Mouse (Mus musculus) liver, postnatal 0 days (tissue): ENCODE measurements around the gene Atp2b2. TPM values are rescaled to one million over a fixed set of nuclear protein-coding genes. Genes with fewer than 3 reads are reported as not detected.
"Not testable (repeated sequence)": the region's sequence is repeated elsewhere in the genome, so short reads cannot be mapped to it uniquely, and the experiment has no call there.

Experiments
- ATAC-seq: fragments of 200-750 bp; cut with Nextera tagmentation; 2 replicates; pipeline ENCODE4 v1.8.0; 2017; ENCODE audit warnings: mild to moderate bottlenecking, moderate library complexity
- DNase-seq: peaks from one replicate; pipeline ENCODE4 v3.0.0-alpha.2; 2016
- H3K27ac ChIP-seq: fragments of 300-500 bp; sonication (generic); 2 replicates; pipeline ENCODE4 v1.5.1; 2014; ENCODE audit warnings: antibody characterized with exemption, moderate library complexity, mild to moderate bottlenecking, low read depth
- H3K27me3 ChIP-seq: fragments of 300-500 bp; sonication (generic); 2 replicates; pipeline ENCODE4 v1.6.1; 2014; ENCODE audit warnings: low read length, control low read depth, mixed read lengths; ENCODE audit not compliant: insufficient read depth
- H3K36me3 ChIP-seq: fragments of 300-500 bp; sonication (generic); replicated peaks from 2 replicates; pipeline ENCODE4 v1.6.1; 2014; ENCODE audit warnings: mild to moderate bottlenecking, control low read depth, low read length, moderate library complexity, mixed read lengths; ENCODE audit not compliant: insufficient read depth
- H3K4me1 ChIP-seq: fragments of 300-500 bp; sonication (generic); 2 replicates; pipeline ENCODE4 v1.6.1; 2014; ENCODE audit warnings: antibody characterized with exemption, mild to moderate bottlenecking, control low read depth; ENCODE audit not compliant: insufficient read depth
- H3K4me2 ChIP-seq: fragments of 300-500 bp; sonication (generic); 2 replicates; pipeline ENCODE4 v1.6.1; 2014; ENCODE audit warnings: low read depth, mild to moderate bottlenecking, low read length, moderate library complexity, mixed read lengths
- H3K4me3 ChIP-seq: fragments of 300-500 bp; sonication (generic); 2 replicates; pipeline ENCODE4 v1.5.1; 2014; ENCODE audit warnings: low read depth, low read length
- H3K9ac ChIP-seq: fragments of 300-500 bp; sonication (generic); replicated peaks from 2 replicates; pipeline ENCODE4 v1.6.1; 2014; ENCODE audit warnings: mild to moderate bottlenecking, moderate library complexity
- H3K9me3 ChIP-seq: fragments of 300-500 bp; sonication (generic); 2 replicates; pipeline ENCODE4 v1.6.1; 2016; ENCODE audit warnings: mild to moderate bottlenecking, control low read depth, low read length, mixed read lengths
- CTCF ChIP-seq: sonication (generic); IDR thresholded peaks from 2 replicates; pipeline ENCODE4 v1.5.1; 2016; ENCODE audit warnings: antibody characterized with exemption, low read depth
- EP300 ChIP-seq: IDR thresholded peaks from 2 replicates; pipeline ENCODE4 v1.6.1; 2016; ENCODE audit warnings: antibody characterized with exemption, low read depth, mild to moderate bottlenecking
- WGBS: fragments of 180-500 bp; shearing (Covaris S2); extraction: QIAGEN DNeasy Blood & Tissue Kit; methylation state at CpG from one replicate; pipeline ENCODE4 v1.1.7; 2014; ENCODE audit not compliant: insufficient replicate concordance; 5-methylcytosine and 5-hydroxymethylcytosine counted together
- polyA plus RNA-seq: library from polyadenylated mRNA; unstranded; fragments of >200 nt; fragmentation: Nextera tagmentation; extraction: Ambion mirVana; gene quantifications from 2 replicates; pipeline ENCODE4 v1.2.1, GENCODE M21; 2015

Gene Atp2b2
- polyA plus RNA-seq, 1 experiment from 2014 or later: 0.41 TPM

GRCm38 (mm10) chr6:113721061-113721460 is 321.4 kb downstream of the Atp2b2 start:
- ATAC-seq (peak; percentile 56), DNase-seq (no peak)
- Histone ChIP-seq H3K4me3 (no peak overlapping the region), H3K9me3 (no peaks in the 10 kb centered on the region), H3K4me2 (no peak overlapping the region), H3K4me1 (peaks cover 25% of the 10 kb centered on the region), H3K9ac (no peak overlapping the region), H3K27ac (peak overlapping the region; percentile 34), H3K36me3 (peaks cover 45% of the 10 kb centered on the region), H3K27me3 (no peaks in the 10 kb centered on the region)
- 67% methylated on average over 4 of the region's 4 CpGs for WGBS
- TF ChIP-seq CTCF (no peak), EP300 (no peak)

GRCm38 (mm10) chr6:113719878-113720277 is 322.5 kb downstream of the Atp2b2 start, which contains the start of gene Ghrl:
TSS of gene Ghrl (minus strand) at chr6:113719880.
- Histone ChIP-seq H3K4me2 (no peak within 1 kb of the TSS), H3K27ac (peak within 1 kb of the TSS; percentile 34; the same call in 1 of the 2 replicates), H3K36me3 (peaks cover 48% of the 10 kb centered on the region), H3K4me3 (no peak within 1 kb of the TSS), H3K4me1 (peaks cover 25% of the 10 kb centered on the region), H3K27me3 (no peaks in the 10 kb centered on the region), H3K9ac (no peak within 1 kb of the TSS), H3K9me3 (no peaks in the 10 kb centered on the region)
- DNase-seq (no peak), ATAC-seq (no peak)
- TF ChIP-seq EP300 (no peak), CTCF (no peak)
- 78% methylated on average over 3 of the region's 3 CpGs for WGBS

GRCm38 (mm10) chr6:113717541-113717940 is 324.9 kb downstream of the Atp2b2 start:
- peaks cover 28% of the 10 kb centered on the region for H3K4me1 ChIP-seq
- DNase-seq (no peak), ATAC-seq (no peak; the same call in 1 of the 2 replicates)
- H3K27me3 ChIP-seq: no peaks in the 10 kb centered on the region
- H3K4me3 ChIP-seq: no peak overlapping the region
- TF ChIP-seq CTCF: no peak
- TF ChIP-seq EP300: no peak
- H3K27ac ChIP-seq: no peak overlapping the region
- no peaks in the 10 kb centered on the region for H3K9me3 ChIP-seq
- 77% methylated on average over 3 of the region's 3 CpGs for WGBS
- H3K36me3 ChIP-seq: peaks cover 59% of the 10 kb centered on the region
- no peak overlapping the region for H3K9ac ChIP-seq
- H3K4me2 ChIP-seq: no peak overlapping the region

GRCm38 (mm10) chr6:113714797-113715196 is 327.6 kb downstream of the Atp2b2 start:
- peaks cover 74% of the 10 kb centered on the region for H3K36me3 ChIP-seq
- no peaks in the 10 kb centered on the region for H3K27me3 ChIP-seq
- no peak overlapping the region for H3K4me2 ChIP-seq
- peak overlapping the region; percentile 46; the same call in 1 of the 2 replicates for H3K27ac ChIP-seq
- no peak for TF ChIP-seq CTCF
- peaks cover 19% of the 10 kb centered on the region for H3K4me1 ChIP-seq
- no peak overlapping the region for H3K9ac ChIP-seq
- DNase-seq (no peak), ATAC-seq (no peak)
- H3K9me3 ChIP-seq: no peaks in the 10 kb centered on the region
- H3K4me3 ChIP-seq: no peak overlapping the region
- 69% methylated on average over 1 of the region's 1 CpGs for WGBS

- no peak for TF ChIP-seq CTCF
- no peak for TF ChIP-seq EP300
- peaks cover 16% of the 10 kb centered on the region for H3K4me1 ChIP-seq
- WGBS: 58% methylated on average over 2 of the region's 2 CpGs
- DNase-seq (no peak), ATAC-seq (peak; percentile 28; the same call in 1 of the 2 replicates)
- no peak overlapping the region for H3K4me2 ChIP-seq
- H3K4me3 ChIP-seq: no peak overlapping the region
- H3K9ac ChIP-seq: no peak overlapping the region
- peaks cover 76% of the 10 kb centered on the region for H3K36me3 ChIP-seq
- no peaks in the 10 kb centered on the region for H3K9me3 ChIP-seq
- H3K27ac ChIP-seq: peak overlapping the region; percentile 46
- no peaks in the 10 kb centered on the region for H3K27me3 ChIP-seq
Observed at GRCm38 (mm10) chr6:113714276-113714675, 328.1 kb downstream of the Atp2b2 start.

GRCm38 (mm10) chr6:113713389-113713788 is 329.0 kb downstream of the Atp2b2 start:
- ATAC-seq, DNase-seq, H3K27me3 ChIP-seq, H3K27ac ChIP-seq, H3K9ac ChIP-seq, H3K9me3 ChIP-seq, H3K4me2 ChIP-seq, H3K4me3 ChIP-seq: not testable (repeated sequence)
- 88% methylated on average over 5 of the region's 5 CpGs for WGBS
- peaks cover 81% of the 10 kb centered on the region for H3K36me3 ChIP-seq
- peaks cover 15% of the 10 kb centered on the region for H3K4me1 ChIP-seq

- ATAC-seq (no peak), DNase-seq (no peak)
- Histone ChIP-seq H3K4me2 (no peak overlapping the region), H3K4me1 (peaks cover 11% of the 10 kb centered on the region), H3K27ac (no peak overlapping the region), H3K36me3 (peaks cover 85% of the 10 kb centered on the region), H3K9me3 (no peaks in the 10 kb centered on the region), H3K9ac (no peak overlapping the region), H3K4me3 (no peak overlapping the region), H3K27me3 (no peaks in the 10 kb centered on the region)
- TF ChIP-seq CTCF (no peak), EP300 (no peak)
- WGBS: 83% methylated on average over 3 of the region's 3 CpGs
Observed at GRCm38 (mm10) chr6:113712718-113713117, 329.7 kb downstream of the Atp2b2 start.
